Mouse (Mus musculus) spleen, adult 2 months (tissue): Measurements from ENCODE around the gene Nxn.

Source experiments
- CTCF ChIP-seq: fragments of 200-500 bp; IDR thresholded peaks from 2 replicates; pipeline ENCODE4 v1.5.1; 2011; ENCODE audit warnings: mild to moderate bottlenecking, inconsistent platforms; ENCODE audit not compliant: insufficient read depth, insufficient read length, insufficient replicate concordance; ENCODE audit errors: extremely low read depth
- POLR2A ChIP-seq: fragments of 200-500 bp; IDR thresholded peaks from 2 replicates; pipeline ENCODE4 v1.6.1; 2011; ENCODE audit warnings: low read depth, low read length, inconsistent platforms

DNA sequence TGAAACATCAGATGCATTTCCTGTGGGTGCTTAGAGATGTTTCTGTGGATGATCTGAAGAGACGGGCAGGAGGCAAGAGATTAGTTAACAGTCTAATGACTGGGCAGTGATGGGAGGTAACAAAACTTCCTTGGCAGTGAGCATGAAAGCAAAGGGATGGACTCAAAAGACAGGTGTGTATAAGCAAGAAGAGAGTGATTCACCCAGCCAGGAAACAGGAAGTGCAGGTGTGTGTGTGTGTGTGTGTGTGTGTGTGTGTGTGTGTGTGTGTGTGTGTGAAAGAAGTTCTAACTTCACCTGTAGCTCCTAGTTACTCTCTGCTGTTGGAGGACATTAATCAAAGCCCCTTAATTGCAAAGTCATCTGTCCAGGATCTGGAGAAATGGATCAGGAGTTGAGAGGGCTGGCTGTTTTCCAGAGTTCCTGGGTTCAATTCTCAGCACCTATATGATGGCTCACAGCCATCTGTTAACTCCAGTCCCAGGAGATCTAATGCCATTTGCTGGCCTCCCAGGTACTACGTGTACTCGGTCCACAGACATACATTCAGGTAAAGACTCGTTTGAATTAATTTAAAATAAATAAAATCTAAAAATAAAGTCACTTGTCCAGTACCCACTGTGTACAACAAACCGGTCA is 6.8 kb upstream of the Nxn start:
- no peak for TF ChIP-seq CTCF
- no peak for TF ChIP-seq POLR2A
